Mouse (Mus musculus) v-Abl transformed pro-B cells (cell line): ENCODE data around the gene Frem1.

ENCODE experiments used
- in situ Hi-C, 2 experiments: fragments of 400-800 bp; cut with MboI; formaldehyde crosslinking; loops; one replicate each; pipeline ENCODE4 v1.15.1; 2025; ENCODE audit not compliant: unreplicated experiment in 2 of 2

Gene Frem1

DNA sequence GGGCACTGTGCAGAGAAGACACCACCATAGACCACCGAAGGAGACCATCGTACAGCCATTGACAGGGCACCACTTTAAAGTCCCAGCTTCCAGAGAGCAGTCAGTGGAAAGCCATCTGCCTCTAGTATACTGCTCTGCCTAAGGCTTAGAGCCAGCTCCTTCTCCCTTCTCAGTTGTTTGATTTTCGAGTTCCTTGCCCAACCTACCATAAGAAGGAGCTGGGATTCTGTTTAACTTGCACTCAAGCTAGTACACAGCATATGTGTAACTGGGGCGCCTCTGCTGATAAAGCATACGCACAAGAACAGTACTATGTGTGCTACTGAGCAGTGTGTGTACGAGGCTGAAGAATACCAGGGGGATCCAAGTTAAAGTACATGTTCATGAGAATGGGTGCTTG is 173.0 kb downstream of the Frem1 start:
- in situ Hi-C loops = no loop called here

GRCm38 (mm10) chr4:82876656-82877055 is 175.5 kb downstream of the Frem1 start:
- in situ Hi-C loops = no loop called here

- in situ Hi-C loops = no loop called here
These were observed 176.6 kb downstream of the Frem1 start for GRCm38 (mm10) chr4:82875532-82875931.

GRCm38 (mm10) chr4:82874791-82875190 is 177.3 kb downstream of the Frem1 start:
- in situ Hi-C loops = no loop called here

DNA sequence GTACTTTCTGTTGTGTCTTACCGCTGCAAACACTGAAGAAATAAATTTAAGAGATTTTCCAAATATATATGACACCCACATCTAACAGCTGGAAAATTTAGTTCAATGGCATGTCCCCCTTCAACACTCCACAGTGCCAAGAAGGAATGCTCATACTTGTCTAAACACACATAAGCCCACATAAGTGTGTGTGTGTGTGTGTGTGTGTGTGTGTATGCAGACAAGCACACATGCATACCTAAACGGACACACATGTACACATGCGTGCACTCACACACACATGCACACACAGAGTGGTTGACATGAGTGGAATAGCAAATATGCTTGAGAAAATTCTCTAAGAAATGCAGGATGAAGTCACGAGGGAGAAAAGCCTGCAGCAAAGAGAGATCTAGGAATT is 179.6 kb downstream of the Frem1 start:
- in situ Hi-C loops = no loop called here

GRCm38 (mm10) chr4:82872121-82872520 is 180.0 kb downstream of the Frem1 start:
- in situ Hi-C loops = no loop called here

- in situ Hi-C loops = no loop called here
These were observed 181.2 kb downstream of the Frem1 start for GRCm38 (mm10) chr4:82870931-82871330.

DNA sequence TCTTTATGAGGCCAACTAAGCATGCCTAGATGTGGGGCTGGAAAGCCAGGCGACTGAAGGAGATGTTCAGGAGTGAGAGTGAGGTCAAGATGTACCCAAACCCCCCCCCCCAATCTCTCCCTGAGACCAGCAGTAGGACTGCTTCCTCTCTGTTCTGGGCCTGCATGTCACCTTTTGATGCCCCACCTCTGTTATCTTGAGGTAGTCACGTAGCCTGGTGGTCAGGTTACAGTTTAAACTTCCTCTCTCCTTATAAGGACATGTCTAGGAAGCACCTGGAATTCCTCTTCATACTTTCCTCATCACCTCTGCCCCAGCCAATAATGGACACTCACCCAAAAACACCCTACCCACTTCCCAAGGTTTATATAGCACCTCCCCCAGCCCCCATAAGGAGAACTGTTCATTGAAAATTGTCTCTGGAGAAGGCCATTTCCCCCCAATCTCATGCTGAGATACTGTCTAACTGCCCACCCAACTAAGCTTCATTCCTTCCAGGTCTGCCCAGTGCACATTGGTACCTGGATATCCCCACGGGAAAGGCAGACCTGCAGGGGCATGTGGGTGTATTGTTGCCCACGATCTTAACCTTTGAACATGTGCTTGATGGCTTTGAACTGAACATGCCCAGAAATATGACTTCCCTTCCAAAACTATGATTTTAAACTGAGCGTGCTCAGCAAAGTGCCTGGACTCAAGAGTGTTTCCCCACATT is 184.3 kb downstream of the Frem1 start:
- in situ Hi-C loops = no loop called here

GRCm38 (mm10) chr4:82867111-82867510 is 185.0 kb downstream of the Frem1 start:
- in situ Hi-C loops = no loop called here

DNA sequence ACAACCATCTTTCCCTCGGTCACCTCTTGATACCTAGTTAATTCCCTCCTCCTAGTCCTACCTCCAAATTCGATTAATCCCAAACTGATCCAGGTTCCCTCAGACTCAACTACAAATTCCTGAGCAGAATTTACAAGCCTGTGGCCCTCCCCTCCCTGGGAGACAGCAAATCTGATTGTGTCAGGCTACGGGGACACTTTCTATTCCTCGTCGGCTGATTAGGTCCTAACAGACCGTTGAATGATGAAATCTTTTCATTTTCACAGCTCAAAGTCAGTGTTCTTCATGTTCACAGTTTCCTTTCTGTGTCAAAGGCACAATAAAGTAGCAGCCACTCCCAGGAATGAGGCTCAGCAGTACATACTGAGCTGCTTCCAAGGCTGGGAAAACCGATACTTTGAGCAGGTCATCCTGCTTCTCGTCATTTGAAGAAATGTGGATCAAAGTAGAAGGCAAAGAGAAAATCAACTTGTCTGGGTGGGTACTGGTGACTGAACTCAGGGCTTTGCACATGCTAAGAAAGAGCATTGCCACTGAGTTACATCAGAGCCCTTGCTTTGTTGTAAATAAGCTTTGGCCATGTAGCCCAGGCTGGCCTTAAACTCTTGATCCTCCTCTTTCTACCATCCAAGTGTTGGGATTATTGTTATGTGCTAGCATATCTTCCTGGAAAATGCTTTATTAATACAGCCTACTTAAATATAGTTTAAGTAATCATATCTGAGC is 187.0 kb downstream of the Frem1 start:
- in situ Hi-C loops = no loop called here

- in situ Hi-C loops = no loop called here
These were observed 188.8 kb downstream of the Frem1 start for GRCm38 (mm10) chr4:82863316-82863715.

- in situ Hi-C loops = no loop called here
These were observed 190.7 kb downstream of the Frem1 start for GRCm38 (mm10) chr4:82861451-82861850.

- in situ Hi-C loops = no loop called here
These were observed 191.6 kb downstream of the Frem1 start for GRCm38 (mm10) chr4:82860566-82860965.

GRCm38 (mm10) chr4:82859131-82860125 is 192.7 kb downstream of the Frem1 start, which contains the start of gene Zdhhc21:
TSS of gene Zdhhc21 (minus strand) at chr4:82859958.
- in situ Hi-C loops = no loop called here

DNA sequence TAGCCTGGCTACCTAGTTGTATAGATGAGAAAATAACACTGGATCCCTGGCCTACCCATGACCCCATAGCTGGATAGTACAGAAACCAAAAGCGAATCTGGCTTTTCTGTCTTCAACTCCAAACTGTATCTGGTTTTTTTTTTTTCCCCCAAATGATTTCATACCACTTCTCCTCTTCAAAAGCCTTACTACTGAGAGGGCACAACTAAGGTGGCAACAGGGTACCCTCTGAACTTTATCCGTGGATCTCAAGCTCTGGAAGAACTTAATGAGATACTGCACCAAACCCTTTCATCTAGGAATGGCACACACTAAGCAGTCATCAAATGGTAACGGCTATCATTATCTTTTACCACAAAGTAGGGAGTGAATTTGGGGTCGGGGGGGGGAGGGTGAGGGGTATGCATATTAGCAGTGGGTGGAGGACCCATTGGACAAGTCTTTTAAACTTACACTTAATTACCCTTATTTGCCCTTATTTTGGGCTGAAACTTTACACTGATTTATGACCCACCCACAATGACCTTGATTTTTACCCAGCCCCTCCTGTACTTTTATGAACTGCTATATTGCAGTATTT is 193.6 kb downstream of the Frem1 start:
- in situ Hi-C loops = no loop called here

DNA sequence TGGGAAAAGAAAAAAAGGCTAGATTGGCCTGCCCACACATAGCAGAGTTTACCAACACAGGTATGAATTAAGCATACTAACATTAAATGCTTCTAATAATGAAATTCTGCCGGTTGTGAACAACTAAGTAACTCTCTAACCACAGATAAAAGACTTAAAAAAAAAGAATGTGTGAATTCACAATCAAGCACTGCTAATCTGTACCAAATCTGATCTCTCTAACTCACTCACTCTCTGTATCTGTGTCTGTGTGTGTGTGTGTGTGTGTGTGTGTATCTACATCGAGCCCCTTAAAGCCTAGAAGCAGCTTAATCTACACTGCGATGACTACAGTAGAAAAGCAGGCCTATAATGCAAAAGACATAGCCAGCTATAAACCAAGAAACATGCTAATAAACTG is 195.2 kb downstream of the Frem1 start:
- in situ Hi-C loops = no loop called here

- in situ Hi-C loops = no loop called here
These were observed 198.3 kb downstream of the Frem1 start for GRCm38 (mm10) chr4:82853809-82854208.

DNA sequence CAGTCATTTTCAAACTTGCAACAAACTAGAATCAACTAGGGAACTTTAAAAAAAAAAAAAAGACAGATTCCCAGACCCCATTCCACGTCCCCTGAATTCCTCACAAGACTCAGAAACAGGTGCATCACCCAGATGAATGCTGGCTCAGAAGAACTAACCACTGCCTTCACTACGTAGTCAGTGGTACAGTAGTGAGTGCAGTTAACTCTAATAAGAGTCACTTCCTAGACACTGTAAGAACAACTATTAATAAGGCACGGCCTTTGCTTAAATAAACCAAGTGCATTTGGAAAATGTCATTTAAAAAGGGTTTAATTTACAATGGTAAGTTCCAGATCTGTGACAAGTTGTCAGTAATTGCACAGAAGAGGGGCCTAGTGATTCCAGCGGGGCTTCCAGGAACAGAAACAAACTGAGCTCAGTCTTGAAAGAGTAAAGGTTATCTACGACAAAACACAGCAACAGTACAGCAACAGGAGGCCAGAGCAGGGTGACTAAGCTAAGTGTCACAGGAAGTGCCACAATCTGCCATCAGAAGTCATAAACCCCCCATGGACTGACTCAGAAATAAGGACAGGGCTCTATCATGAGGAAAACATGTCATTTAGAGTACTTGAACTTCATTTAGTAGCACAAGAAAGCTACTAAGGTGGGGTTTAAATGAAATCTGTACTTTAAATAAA is 203.4 kb downstream of the Frem1 start:
- in situ Hi-C loops = loop anchor here in 1 of 2 experiments (25.0 kb wide), 1 partner anchor 1286 kb away; no protein-coding TSS in a partner anchor
